Mouse (Mus musculus): Measurements from ENCODE around the gene Oxsr1. TPM values are rescaled to one million over a fixed set of nuclear protein-coding genes. Genes with fewer than 3 reads are reported as not detected.

The Oxsr1 gene
- polyA plus RNA-seq, 1 experiment from 2014 or later: 13.5 TPM

Other genes with a start within 250 kb of the Oxsr1 start
- gene Plcd1, start 228.9 kb downstream of the Oxsr1 start, polyA plus RNA-seq (2014; fragmentation: Nextera tagmentation; extraction: Ambion mirVana): 10.5 and 12.1 TPM in 2 replicates
- gene Dlec1, start 219.9 kb downstream of the Oxsr1 start, polyA plus RNA-seq (2014; fragmentation: Nextera tagmentation; extraction: Ambion mirVana): 0.33 and 0.70 TPM in 2 replicates
- 1.3 TPM in 2 replicates for gene Acaa1b, start 165.3 kb downstream of the Oxsr1 start, polyA plus RNA-seq (2014; fragmentation: Nextera tagmentation; extraction: Ambion mirVana)
- gene Gm47289, start 163.3 kb downstream of the Oxsr1 start, polyA plus RNA-seq (2014; fragmentation: Nextera tagmentation; extraction: Ambion mirVana): not detected in 2 replicates
- gene Slc22a13, start 113.3 kb downstream of the Oxsr1 start, polyA plus RNA-seq (2014; fragmentation: Nextera tagmentation; extraction: Ambion mirVana): not detected in 2 replicates
- 92.0 and 95.0 TPM in 2 replicates for gene Acaa1a, start 17.2 kb upstream of the Oxsr1 start, polyA plus RNA-seq (2014; fragmentation: Nextera tagmentation; extraction: Ambion mirVana)
- 5.7 and 5.8 TPM in 2 replicates for gene Myd88, start 19.0 kb upstream of the Oxsr1 start, polyA plus RNA-seq (2014; fragmentation: Nextera tagmentation; extraction: Ambion mirVana)
- 2.4 and 4.1 TPM in 2 replicates for gene Xylb, start 35.0 kb upstream of the Oxsr1 start, polyA plus RNA-seq (2014; fragmentation: Nextera tagmentation; extraction: Ambion mirVana)
- not detected in 2 replicates for gene Slc22a14, start 43.1 kb upstream of the Oxsr1 start, polyA plus RNA-seq (2014; fragmentation: Nextera tagmentation; extraction: Ambion mirVana)
- gene Acvr2b, start 79.7 kb upstream of the Oxsr1 start, polyA plus RNA-seq (2014; fragmentation: Nextera tagmentation; extraction: Ambion mirVana): 25.9 and 27.5 TPM in 2 replicates
- gene Exog, start 122.5 kb upstream of the Oxsr1 start, polyA plus RNA-seq (2014; fragmentation: Nextera tagmentation; extraction: Ambion mirVana): 54.2 and 64.7 TPM in 2 replicates

Measured in forebrain, embryonic 14.5 days (tissue).